Mouse (Mus musculus) megakaryocyte, embryonic 14.5 days (primary cell): ENCODE data around the gene Il17ra.

Experiments used
- FLI1 ChIP-seq: IDR thresholded peaks from 2 replicates; pipeline ENCODE4 v1.6.1; 2012; ENCODE audit warnings: low read length, inconsistent platforms, mixed read lengths
- GATA1 ChIP-seq: IDR thresholded peaks from 3 replicates; pipeline ENCODE4 v1.6.1; 2012; ENCODE audit warnings: mixed read lengths, low read length, inconsistent platforms, borderline replicate concordance

- TF ChIP-seq GATA1 (no peak), FLI1 (no peak)
Observed at GRCm38 (mm10) chr6:120469770-120470169, 6.7 kb downstream of the Il17ra start.
